Mouse (Mus musculus) liver, adult 2 months (tissue): ENCODE data around the gene Fmo5. TPM values are rescaled to one million over a fixed set of nuclear protein-coding genes. Genes with fewer than 3 reads are reported as not detected.

ENCODE experiments used
- DNase-seq: peaks from one replicate; pipeline ENCODE4 v3.0.0-alpha.2; 2011; ENCODE audit warnings: low read depth, low spot score; ENCODE audit errors: extremely low read depth
- H3K27ac ChIP-seq: fragments of 200-500 bp; replicated peaks from 2 replicates; pipeline ENCODE4 v1.5.1; 2012; ENCODE audit warnings: low read depth, mild to moderate bottlenecking, control low read depth, inconsistent platforms, low read length; ENCODE audit not compliant: insufficient read depth
- H3K27me3 ChIP-seq: fragments of 200-500 bp; 2 replicates; pipeline ENCODE4 v1.6.1; 2012; ENCODE audit warnings: mild to moderate bottlenecking, moderate library complexity, low read length, inconsistent platforms; ENCODE audit not compliant: control insufficient read depth, insufficient read depth
- H3K36me3 ChIP-seq: fragments of 200-500 bp; 2 replicates; pipeline ENCODE4 v1.6.1; 2012; ENCODE audit warnings: low read length, inconsistent platforms; ENCODE audit not compliant: control insufficient read depth, insufficient read depth
- H3K4me1 ChIP-seq: fragments of 200-500 bp; 2 replicates; pipeline ENCODE4 v1.6.1; 2011; ENCODE audit warnings: low read length; ENCODE audit not compliant: control insufficient read depth, insufficient read depth
- H3K4me3 ChIP-seq: fragments of 200-500 bp; 2 replicates; pipeline ENCODE4 v1.5.1; 2011; ENCODE audit warnings: low read depth, mild to moderate bottlenecking, control low read depth, low read length, moderate library complexity; ENCODE audit not compliant: insufficient read depth
- H3K79me2 ChIP-seq: fragments of 200-500 bp; 2 replicates; pipeline ENCODE4 v1.6.1; 2012; ENCODE audit warnings: inconsistent platforms, mild to moderate bottlenecking, low read length, moderate library complexity; ENCODE audit not compliant: control insufficient read depth, insufficient read depth
- H3K9ac ChIP-seq: fragments of 200-500 bp; 2 replicates; pipeline ENCODE4 v1.6.1; 2012; ENCODE audit warnings: low read depth, mild to moderate bottlenecking, control low read depth, inconsistent platforms, low read length
- CTCF ChIP-seq: fragments of 200-500 bp; IDR thresholded peaks from 2 replicates; pipeline ENCODE4 v1.5.1; 2011; ENCODE audit warnings: low read depth, low read length, control low read depth
- POLR2A ChIP-seq: fragments of 200-500 bp; IDR thresholded peaks from 2 replicates; pipeline ENCODE4 v1.6.1; 2011; ENCODE audit warnings: low read length, control low read depth; ENCODE audit not compliant: insufficient read depth; ENCODE audit errors: extremely low read depth
- WGBS: fragments of 180-500 bp; shearing (Covaris S2); methylation state at CpG from one replicate; pipeline ENCODE4 v1.1.7; 2018; 5-methylcytosine and 5-hydroxymethylcytosine counted together
- polyA plus RNA-seq: library from polyadenylated mRNA; depleted of rRNA; stranded (reverse); fragments of >200 nt; gene quantifications from 2 replicates; pipeline ENCODE4 v1.2.3, GENCODE M21; 2012
- total RNA-seq: library from RNA; depleted of rRNA; stranded (reverse); fragments of >200 nt; gene quantifications from 2 replicates; pipeline ENCODE4 v1.2.3, GENCODE M21; 2014

Fmo5 gene
- total and polyA plus RNA-seq, 2 experiments = 145 to 352 TPM

GRCm38 (mm10) chr3:97611021-97611420 is 17.6 kb upstream of the Fmo5 start:
- TF ChIP-seq POLR2A = no peak
- TF ChIP-seq CTCF = no peak
- Histone ChIP-seq H3K79me2 (no peaks in the 10 kb centered on the region; the same call in 1 of the 2 replicates), H3K4me3 (no peak overlapping the region), H3K36me3 (no peaks in the 10 kb centered on the region), H3K4me1 (peaks cover 24% of the 10 kb centered on the region), H3K27me3 (no peaks in the 10 kb centered on the region), H3K27ac (peak overlapping the region; percentile 83), H3K9ac (no peak overlapping the region)
- 30% methylated on average over 6 of the region's 6 CpGs for WGBS
- peak; percentile 98 for DNase-seq

DNA sequence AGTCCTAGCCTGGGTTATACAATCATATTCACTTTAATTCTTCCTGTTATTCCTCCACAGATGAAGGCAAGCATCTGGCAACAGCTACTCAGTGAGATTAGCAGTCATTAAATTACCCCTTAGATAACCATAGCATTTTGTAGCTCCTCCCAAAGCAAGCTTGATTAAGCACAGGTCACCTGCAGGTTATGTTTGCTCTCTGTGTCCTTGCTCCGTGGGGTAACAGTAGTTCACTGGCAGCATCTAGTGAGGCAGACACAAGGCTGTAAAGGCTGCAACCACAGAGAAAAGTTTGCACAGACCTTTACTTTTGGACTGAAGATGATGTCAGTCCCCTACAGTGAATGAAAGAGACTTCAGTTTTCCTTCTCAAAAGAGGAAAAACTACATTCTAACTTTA is 13.4 kb upstream of the Fmo5 start:
- H3K4me1 ChIP-seq = peaks cover 30% of the 10 kb centered on the region
- no peaks in the 10 kb centered on the region; the same call in 1 of the 2 replicates for H3K79me2 ChIP-seq
- TF ChIP-seq CTCF (no peak), POLR2A (no peak)
- no peak overlapping the region for H3K4me3 ChIP-seq
- H3K36me3 ChIP-seq = no peaks in the 10 kb centered on the region
- peak overlapping the region; percentile 64 for H3K27ac ChIP-seq
- H3K9ac ChIP-seq = no peak overlapping the region
- WGBS = 15% methylated on average over 1 of the region's 1 CpGs
- peak; percentile 99 for DNase-seq
- no peaks in the 10 kb centered on the region for H3K27me3 ChIP-seq

DNA sequence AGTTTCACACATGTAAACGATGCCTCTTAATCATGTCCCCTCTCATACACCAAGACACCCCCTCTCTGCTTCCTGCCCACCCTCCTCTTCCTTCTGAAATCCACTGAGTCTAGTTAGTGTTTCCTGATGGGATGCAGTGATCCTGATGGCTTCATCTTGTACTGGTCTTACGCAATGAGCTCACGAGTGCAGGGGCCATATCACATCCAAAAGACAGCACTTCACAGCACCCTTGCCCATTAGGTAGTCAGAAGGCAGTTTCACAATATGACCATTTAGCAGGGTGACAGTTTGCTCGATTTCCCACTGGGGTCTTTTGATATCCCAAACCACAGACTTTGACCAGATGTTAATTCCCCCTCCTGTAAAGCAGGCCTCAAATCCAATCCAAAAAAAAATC is 12.7 kb upstream of the Fmo5 start:
- peaks cover 29% of the 10 kb centered on the region for H3K4me1 ChIP-seq
- peak overlapping the region; percentile 81 for H3K27ac ChIP-seq
- no peaks in the 10 kb centered on the region for H3K27me3 ChIP-seq
- peak; percentile 93 for DNase-seq
- no peaks in the 10 kb centered on the region for H3K36me3 ChIP-seq
- no peaks in the 10 kb centered on the region; the same call in 1 of the 2 replicates for H3K79me2 ChIP-seq
- no peak overlapping the region for H3K9ac ChIP-seq
- no peak overlapping the region for H3K4me3 ChIP-seq
- no peak for TF ChIP-seq CTCF
- no peak for TF ChIP-seq POLR2A
- WGBS = 39% methylated on average over 4 of the region's 4 CpGs

GRCm38 (mm10) chr3:97617091-97617825 is 11.3 kb upstream of the Fmo5 start:
- Histone ChIP-seq H3K4me3 (no peak overlapping the region), H3K27me3 (no peaks in the 10 kb centered on the region), H3K4me1 (peaks cover 22% of the 10 kb centered on the region), H3K9ac (no peak overlapping the region), H3K27ac (no peak overlapping the region), H3K79me2 (no peaks in the 10 kb centered on the region; the same call in 1 of the 2 replicates), H3K36me3 (no peaks in the 10 kb centered on the region)
- 91% methylated on average over 19 of the region's 19 CpGs for WGBS
- no peak for DNase-seq
- TF ChIP-seq CTCF = no peak
- no peak for TF ChIP-seq POLR2A

DNA sequence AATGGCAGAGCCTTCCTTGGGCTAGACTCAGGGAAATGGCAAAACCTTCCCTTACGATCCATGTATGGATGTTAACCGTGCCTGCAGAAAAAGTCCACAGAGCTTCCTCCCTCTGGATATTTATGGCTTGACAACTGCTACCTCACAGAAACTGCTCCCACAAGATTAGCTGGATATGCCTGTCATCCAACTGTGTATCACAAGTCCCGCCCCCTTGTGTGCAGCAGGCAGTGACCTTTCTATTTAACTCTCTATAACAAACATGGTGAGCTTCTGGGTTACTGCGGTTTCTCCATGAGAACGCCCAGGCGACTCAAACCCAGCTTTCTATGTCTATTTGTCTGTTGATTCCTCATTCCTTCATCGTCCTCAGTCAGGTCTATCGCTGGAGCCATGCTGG is 10.7 kb upstream of the Fmo5 start:
- Histone ChIP-seq H3K9ac (no peak overlapping the region), H3K79me2 (no peaks in the 10 kb centered on the region), H3K27me3 (no peaks in the 10 kb centered on the region), H3K27ac (no peak overlapping the region), H3K4me3 (no peak overlapping the region), H3K4me1 (peaks cover 21% of the 10 kb centered on the region), H3K36me3 (no peaks in the 10 kb centered on the region)
- DNase-seq = peak; percentile 37
- WGBS = 44% methylated on average over 8 of the region's 8 CpGs
- TF ChIP-seq CTCF (no peak), POLR2A (no peak)

- DNase-seq = peak; percentile 82
- no peaks in the 10 kb centered on the region for H3K27me3 ChIP-seq
- no peak overlapping the region for H3K27ac ChIP-seq
- no peak for TF ChIP-seq POLR2A
- TF ChIP-seq CTCF = no peak
- peaks cover 21% of the 10 kb centered on the region for H3K4me1 ChIP-seq
- WGBS = 42% methylated on average over 4 of the region's 4 CpGs
- no peaks in the 10 kb centered on the region for H3K36me3 ChIP-seq
- no peak overlapping the region for H3K4me3 ChIP-seq
- no peak overlapping the region for H3K9ac ChIP-seq
- no peaks in the 10 kb centered on the region for H3K79me2 ChIP-seq
Observed at GRCm38 (mm10) chr3:97620657-97621056, 7.9 kb upstream of the Fmo5 start.
